Mouse (Mus musculus) neural tube, embryonic 12.5 days (tissue): Measurements from ENCODE around the gene Ccdc187. TPM values are rescaled to one million over a fixed set of nuclear protein-coding genes. Genes with fewer than 3 reads are reported as not detected.

Experiments used
- ATAC-seq: fragments of 200-750 bp; cut with Nextera tagmentation; 2 replicates; pipeline ENCODE4 v1.8.0; 2017; ENCODE audit warnings: low read depth, mild to moderate bottlenecking, moderate TSS enrichment, moderate library complexity; ENCODE audit not compliant: low FRiP score
- H3K27ac ChIP-seq: fragments of 300-500 bp; sonication (generic); 2 replicates; pipeline ENCODE4 v1.5.1; 2016
- H3K27me3 ChIP-seq: fragments of 300-500 bp; sonication (generic); replicated peaks from 2 replicates; pipeline ENCODE4 v1.6.1; 2016; ENCODE audit warnings: mild to moderate bottlenecking
- H3K36me3 ChIP-seq: fragments of 300-500 bp; sonication (generic); 2 replicates; pipeline ENCODE4 v1.6.1; 2016; ENCODE audit warnings: mild to moderate bottlenecking
- H3K4me1 ChIP-seq: fragments of 300-500 bp; sonication (generic); 2 replicates; pipeline ENCODE4 v1.6.1; 2016
- H3K4me2 ChIP-seq: fragments of 300-500 bp; sonication (generic); replicated peaks from 2 replicates; pipeline ENCODE4 v1.6.1; 2016; ENCODE audit warnings: mild to moderate bottlenecking
- H3K4me3 ChIP-seq: fragments of 300-500 bp; sonication (generic); 2 replicates; pipeline ENCODE4 v1.5.1; 2016
- H3K9ac ChIP-seq: fragments of 300-500 bp; sonication (generic); 2 replicates; pipeline ENCODE4 v1.6.1; 2016; ENCODE audit warnings: mild to moderate bottlenecking
- H3K9me3 ChIP-seq: fragments of 300-500 bp; sonication (generic); 2 replicates; pipeline ENCODE4 v1.6.1; 2016; ENCODE audit warnings: mild to moderate bottlenecking
- WGBS: fragments of 180-500 bp; shearing (Covaris S2); methylation state at CpG from one replicate; pipeline ENCODE4 v1.1.7; 2016; 5-methylcytosine and 5-hydroxymethylcytosine counted together
- polyA plus RNA-seq: library from polyadenylated mRNA; unstranded; fragments of >200 nt; fragmentation: Nextera tagmentation; extraction: Ambion mirVana; gene quantifications from 2 replicates; pipeline ENCODE4 v1.2.1, GENCODE M21; 2016

Gene Ccdc187
- polyA plus RNA-seq: 0.10 and 0.11 TPM in 2 replicates

- Histone ChIP-seq H3K36me3 (no peaks in the 10 kb centered on the region), H3K27ac (no peak within 1 kb of the TSS), H3K4me1 (peaks cover 29% of the 10 kb centered on the region), H3K4me3 (no peak within 1 kb of the TSS), H3K27me3 (no peaks in the 10 kb centered on the region), H3K4me2 (no peak within 1 kb of the TSS), H3K9ac (no peak within 1 kb of the TSS), H3K9me3 (no peaks in the 10 kb centered on the region)
- no peak for ATAC-seq
- 73% methylated on average over 2 of the region's 2 CpGs for WGBS
These were observed at the start of gene Ccdc187 for GRCm38 (mm10) chr2:26294457-26294856. Gene Ccdc187, minus strand, starts transcription at chr2:26294557.

- H3K27ac ChIP-seq: no peak overlapping the region
- no peaks in the 10 kb centered on the region for H3K4me1 ChIP-seq
- H3K27me3 ChIP-seq: no peaks in the 10 kb centered on the region
- no peak overlapping the region for H3K4me3 ChIP-seq
- no peak for ATAC-seq
- WGBS: 71% methylated on average over 11 of the region's 11 CpGs
- H3K9ac ChIP-seq: no peak overlapping the region
- peaks cover 94% of the 10 kb centered on the region for H3K36me3 ChIP-seq
- no peaks in the 10 kb centered on the region for H3K9me3 ChIP-seq
- no peak overlapping the region for H3K4me2 ChIP-seq
These were observed 48.5 kb upstream of the Ccdc187 start for GRCm38 (mm10) chr2:26342609-26343490.

- no peak for ATAC-seq
These were observed 47.7 kb upstream of the Ccdc187 start for GRCm38 (mm10) chr2:26342044-26342443.

GRCm38 (mm10) chr2:26341510-26341981 is 47.2 kb upstream of the Ccdc187 start:
- ATAC-seq: no peak
- peaks cover 81% of the 10 kb centered on the region for H3K36me3 ChIP-seq
- no peak overlapping the region for H3K9ac ChIP-seq
- WGBS: 97% methylated on average over 2 of the region's 2 CpGs
- no peaks in the 10 kb centered on the region for H3K9me3 ChIP-seq
- no peak overlapping the region for H3K4me2 ChIP-seq
- H3K27ac ChIP-seq: no peak overlapping the region
- H3K4me1 ChIP-seq: no peaks in the 10 kb centered on the region
- H3K4me3 ChIP-seq: no peak overlapping the region
- H3K27me3 ChIP-seq: no peaks in the 10 kb centered on the region

More at GRCm38 (mm10) chr2:26342044-26342443, 47.7 kb upstream of the Ccdc187 start:
- peaks cover 86% of the 10 kb centered on the region for H3K36me3 ChIP-seq
- H3K27me3 ChIP-seq: no peaks in the 10 kb centered on the region
- no peak overlapping the region for H3K9ac ChIP-seq
- no peaks in the 10 kb centered on the region for H3K4me1 ChIP-seq
- H3K9me3 ChIP-seq: no peaks in the 10 kb centered on the region
- no peak overlapping the region for H3K4me3 ChIP-seq
- WGBS: 90% methylated on average over 10 of the region's 10 CpGs
- H3K4me2 ChIP-seq: no peak overlapping the region
- H3K27ac ChIP-seq: no peak overlapping the region

- Histone ChIP-seq H3K4me2 (no peak overlapping the region), H3K4me1 (no peaks in the 10 kb centered on the region), H3K27ac (no peak overlapping the region), H3K27me3 (no peaks in the 10 kb centered on the region), H3K9me3 (no peaks in the 10 kb centered on the region), H3K9ac (no peak overlapping the region), H3K4me3 (no peak overlapping the region), H3K36me3 (peaks cover 58% of the 10 kb centered on the region)
- WGBS: 95% methylated on average over 5 of the region's 5 CpGs
- ATAC-seq: no peak
These were observed 44.8 kb upstream of the Ccdc187 start for GRCm38 (mm10) chr2:26339204-26339551.

- no peaks in the 10 kb centered on the region for H3K27me3 ChIP-seq
- H3K4me3 ChIP-seq: no peak overlapping the region
- no peak overlapping the region for H3K4me2 ChIP-seq
- no peak for ATAC-seq
- H3K4me1 ChIP-seq: no peaks in the 10 kb centered on the region
- H3K9ac ChIP-seq: no peak overlapping the region
- H3K27ac ChIP-seq: no peak overlapping the region
- WGBS: 66% methylated on average over 9 of the region's 13 CpGs
- H3K9me3 ChIP-seq: no peaks in the 10 kb centered on the region
- peaks cover 52% of the 10 kb centered on the region for H3K36me3 ChIP-seq
These were observed 44.2 kb upstream of the Ccdc187 start for GRCm38 (mm10) chr2:26338302-26339203.

GRCm38 (mm10) chr2:26330702-26331101 is 36.3 kb upstream of the Ccdc187 start:
- Histone ChIP-seq H3K27me3 (no peaks in the 10 kb centered on the region), H3K9ac (no peak overlapping the region), H3K4me3 (no peak overlapping the region), H3K4me1 (no peaks in the 10 kb centered on the region), H3K9me3 (no peaks in the 10 kb centered on the region), H3K4me2 (0 out of 2 replicates have a peak overlapping the region, but pooled peaks have one; percentile 7), H3K27ac (no peak overlapping the region), H3K36me3 (peaks cover 60% of the 10 kb centered on the region)
- ATAC-seq: no peak
- WGBS: 72% methylated on average over 6 of the region's 6 CpGs

- H3K4me3 ChIP-seq: no peak overlapping the region
- no peak for ATAC-seq
- H3K27ac ChIP-seq: no peak overlapping the region
- no peaks in the 10 kb centered on the region for H3K4me1 ChIP-seq
- no peaks in the 10 kb centered on the region for H3K9me3 ChIP-seq
- H3K4me2 ChIP-seq: no peak overlapping the region
- 89% methylated on average over 4 of the region's 4 CpGs for WGBS
- H3K27me3 ChIP-seq: no peaks in the 10 kb centered on the region
- no peak overlapping the region for H3K9ac ChIP-seq
- H3K36me3 ChIP-seq: peaks cover 66% of the 10 kb centered on the region
These were observed 35.7 kb upstream of the Ccdc187 start for GRCm38 (mm10) chr2:26330056-26330468.

- no peak overlapping the region for H3K4me3 ChIP-seq
- no peak overlapping the region for H3K4me2 ChIP-seq
- H3K27ac ChIP-seq: no peak overlapping the region
- H3K36me3 ChIP-seq: peaks cover 73% of the 10 kb centered on the region
- H3K27me3 ChIP-seq: no peaks in the 10 kb centered on the region
- no peaks in the 10 kb centered on the region for H3K9me3 ChIP-seq
- 51% methylated on average over 8 of the region's 8 CpGs for WGBS
- 0 out of 2 replicates have a peak, but pooled peaks have one; percentile 61 for ATAC-seq
- no peak overlapping the region for H3K9ac ChIP-seq
- no peaks in the 10 kb centered on the region for H3K4me1 ChIP-seq
These were observed 35.0 kb upstream of the Ccdc187 start for GRCm38 (mm10) chr2:26329402-26329801.

GRCm38 (mm10) chr2:26327852-26328251 is 33.5 kb upstream of the Ccdc187 start:
- no peak overlapping the region for H3K27ac ChIP-seq
- 94% methylated on average over 4 of the region's 4 CpGs for WGBS
- ATAC-seq: no peak
- H3K9ac ChIP-seq: no peak overlapping the region
- no peaks in the 10 kb centered on the region for H3K9me3 ChIP-seq
- no peak overlapping the region for H3K4me3 ChIP-seq
- H3K36me3 ChIP-seq: peaks cover 86% of the 10 kb centered on the region
- no peaks in the 10 kb centered on the region for H3K4me1 ChIP-seq
- H3K4me2 ChIP-seq: no peak overlapping the region
- no peaks in the 10 kb centered on the region for H3K27me3 ChIP-seq

GRCm38 (mm10) chr2:26325386-26326181 is 31.2 kb upstream of the Ccdc187 start:
- Histone ChIP-seq H3K4me1 (no peaks in the 10 kb centered on the region), H3K36me3 (peaks cover 78% of the 10 kb centered on the region), H3K4me2 (no peak overlapping the region), H3K27ac (no peak overlapping the region), H3K27me3 (no peaks in the 10 kb centered on the region), H3K4me3 (no peak overlapping the region), H3K9me3 (no peaks in the 10 kb centered on the region), H3K9ac (no peak overlapping the region)
- WGBS: 69% methylated on average over 15 of the region's 15 CpGs
- ATAC-seq: 0 out of 2 replicates have a peak, but pooled peaks have one; percentile 31
